Mouse (Mus musculus): ENCODE data around the gene Il4ra.
A peak's percentile ranks its signal among the peaks of the same experiment; 100 is the strongest.

The Il4ra gene

GRCm38 (mm10) chr7:125551766-125552709, at the start of gene Il4ra:
Il4ra (plus strand) TSS chr7:125552120.
- DNase-seq (ENCODE audit: low spot score), result peak; percentile 78

DNA sequence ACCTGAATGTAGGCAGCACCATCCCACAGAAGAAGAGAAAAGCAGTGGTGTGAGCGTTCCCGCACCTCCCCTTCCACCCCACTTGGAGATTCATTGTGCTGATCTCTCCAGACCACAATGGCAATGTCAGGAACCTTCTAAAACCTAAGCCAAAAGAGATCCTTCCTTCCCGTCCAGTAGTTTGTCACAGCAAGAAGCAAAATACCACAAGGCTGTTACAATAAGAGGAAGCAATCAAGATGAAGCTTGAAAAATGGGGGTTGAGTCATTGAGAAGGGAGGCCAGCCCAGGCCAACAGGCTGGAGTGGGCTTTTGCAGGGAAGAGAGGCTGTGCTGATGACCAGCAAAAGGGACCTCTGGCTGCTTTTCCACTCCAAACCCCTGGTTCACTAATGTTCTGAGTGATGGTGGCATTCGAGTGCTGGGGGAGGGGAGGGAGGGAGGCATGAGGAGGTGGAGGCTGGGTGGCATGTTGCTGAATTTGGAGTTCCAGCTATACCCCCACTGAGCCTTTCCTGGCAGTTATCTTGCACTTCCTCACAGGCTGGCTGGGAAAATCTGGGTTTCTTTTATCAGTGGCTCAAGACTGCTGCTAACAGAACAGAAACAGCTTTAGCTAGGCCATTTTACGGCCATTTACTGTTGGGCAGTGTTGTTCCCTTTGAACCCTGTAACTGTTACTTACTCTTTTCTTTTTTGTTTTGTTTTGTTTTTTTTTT, 48.4 kb upstream of the Il4ra start:
- no peak for DNase-seq (ENCODE audit: low spot score)

GRCm38 (mm10) chr7:125504618-125505017, 47.3 kb upstream of the Il4ra start:
- no peak for DNase-seq (ENCODE audit: low spot score)

DNA sequence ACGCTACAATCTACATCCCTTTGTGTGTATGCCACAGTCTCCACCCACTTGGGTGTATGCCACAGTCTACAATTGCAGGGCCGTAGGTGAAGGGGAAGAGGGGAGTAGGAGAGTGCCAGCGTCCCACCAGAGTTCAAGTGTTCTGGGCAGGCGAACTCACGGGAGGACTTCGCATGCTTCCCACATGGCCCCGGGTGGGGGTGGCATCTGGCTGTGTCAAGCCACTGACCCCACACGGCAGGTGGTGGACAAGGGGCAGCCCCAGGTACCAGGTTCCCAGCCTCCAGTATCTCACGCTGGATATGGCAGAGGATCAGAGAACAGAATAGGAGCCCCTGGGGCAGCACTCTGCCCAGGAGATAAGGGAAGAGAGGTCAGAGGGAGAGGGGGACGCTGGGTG, 46.4 kb upstream of the Il4ra start:
- DNase-seq (ENCODE audit: low spot score), result no peak

DNA sequence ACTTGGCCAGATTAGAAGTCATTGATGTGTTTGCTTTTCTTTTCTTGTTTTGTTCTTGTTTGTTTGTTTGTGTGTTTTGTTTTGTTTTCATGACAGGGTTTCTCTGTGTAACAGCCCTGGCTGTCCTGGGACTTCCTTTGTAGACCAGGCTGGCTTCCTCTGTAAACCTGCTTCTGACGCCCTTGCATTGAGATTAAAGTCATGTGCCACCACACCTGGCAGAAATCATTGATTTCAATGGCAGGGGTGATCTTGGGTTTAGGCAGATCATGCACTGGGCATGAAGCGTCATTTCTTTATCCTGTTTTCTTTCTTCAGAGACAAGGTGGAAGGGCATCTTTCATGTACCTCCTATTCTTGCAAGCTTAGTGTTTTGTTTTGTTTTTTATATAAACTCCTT, 44.6 kb upstream of the Il4ra start:
- DNase-seq (ENCODE audit: low spot score), result no peak

DNA sequence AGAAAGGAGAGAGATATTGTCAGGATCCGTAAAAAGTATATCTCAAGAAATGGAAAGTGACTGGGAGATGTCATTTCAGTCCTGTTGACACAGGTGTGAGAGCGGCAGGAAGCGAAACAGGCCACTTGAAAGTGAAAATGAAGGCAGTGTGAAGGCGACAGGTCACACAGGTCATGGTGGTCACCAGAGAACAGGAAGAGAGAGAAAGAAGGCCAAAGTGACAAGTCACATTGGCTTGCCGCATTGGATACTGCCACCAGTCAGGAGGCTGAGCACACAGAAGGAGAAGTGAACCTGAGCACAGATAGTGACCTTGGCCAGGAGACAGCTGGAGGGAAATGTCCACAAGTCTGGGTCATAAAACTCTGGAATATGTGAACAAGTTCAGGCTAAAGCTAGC, 40.5 kb upstream of the Il4ra start:
- no peak for DNase-seq (ENCODE audit: low spot score)

DNA sequence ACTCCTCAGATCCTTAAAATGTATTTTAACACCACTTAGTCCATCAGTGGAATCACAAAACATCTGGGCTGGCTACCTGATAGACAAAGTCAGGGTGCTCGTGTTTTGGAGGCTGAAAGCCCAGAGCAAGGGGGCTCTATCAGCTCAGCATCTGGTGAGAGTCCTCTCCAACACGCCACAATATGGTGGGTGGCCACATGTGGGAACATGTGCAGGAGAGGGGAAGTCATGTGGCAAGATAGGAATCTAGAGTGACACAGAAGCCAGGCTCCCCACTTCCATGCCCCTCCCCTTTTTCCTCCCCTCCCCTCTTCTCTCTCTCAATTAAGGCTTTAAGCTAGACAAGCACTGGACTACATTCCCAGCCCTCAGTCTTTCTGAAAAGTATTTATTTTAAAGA, 40.1 kb upstream of the Il4ra start:
- DNase-seq (ENCODE audit: low spot score), result no peak

- DNase-seq (ENCODE audit: low spot score), result no peak
These were observed 36.7 kb upstream of the Il4ra start for GRCm38 (mm10) chr7:125515081-125515853.

GRCm38 (mm10) chr7:125516723-125517122, 35.2 kb upstream of the Il4ra start:
- DNase-seq (ENCODE audit: low spot score), result no peak

- DNase-seq (ENCODE audit: low spot score), result no peak
These were observed 34.5 kb upstream of the Il4ra start for GRCm38 (mm10) chr7:125517470-125517869.

GRCm38 (mm10) chr7:125519715-125520114, 32.2 kb upstream of the Il4ra start:
- DNase-seq (ENCODE audit: low spot score), result no peak

DNA sequence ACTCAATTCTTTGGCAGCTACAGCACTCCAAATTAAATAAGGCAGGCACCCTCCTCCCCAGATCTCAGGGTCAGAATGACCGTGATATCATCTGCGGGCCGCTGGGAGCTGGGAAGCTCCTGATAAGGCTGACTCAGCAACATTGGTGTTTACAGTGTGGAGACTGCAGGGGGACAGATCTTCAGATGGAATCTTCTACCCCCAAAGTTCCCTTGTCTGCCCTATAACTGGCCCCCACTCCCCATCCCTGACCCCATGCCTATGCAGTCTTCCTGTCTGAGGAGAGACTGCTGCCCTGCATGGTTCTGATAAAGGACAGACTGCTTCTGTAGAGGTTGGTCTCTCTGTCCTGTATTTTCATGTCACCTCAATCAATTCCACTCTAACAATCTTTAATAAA, 28.9 kb upstream of the Il4ra start:
- no peak for DNase-seq (ENCODE audit: low spot score)

GRCm38 (mm10) chr7:125527186-125527585, 24.7 kb upstream of the Il4ra start:
- no peak for DNase-seq (ENCODE audit: low spot score)

GRCm38 (mm10) chr7:125527901-125528580, 23.9 kb upstream of the Il4ra start:
- no peak for DNase-seq (ENCODE audit: low spot score)

- DNase-seq (ENCODE audit: low spot score), result no peak
These were observed 12.6 kb upstream of the Il4ra start for GRCm38 (mm10) chr7:125539351-125539750.

DNA sequence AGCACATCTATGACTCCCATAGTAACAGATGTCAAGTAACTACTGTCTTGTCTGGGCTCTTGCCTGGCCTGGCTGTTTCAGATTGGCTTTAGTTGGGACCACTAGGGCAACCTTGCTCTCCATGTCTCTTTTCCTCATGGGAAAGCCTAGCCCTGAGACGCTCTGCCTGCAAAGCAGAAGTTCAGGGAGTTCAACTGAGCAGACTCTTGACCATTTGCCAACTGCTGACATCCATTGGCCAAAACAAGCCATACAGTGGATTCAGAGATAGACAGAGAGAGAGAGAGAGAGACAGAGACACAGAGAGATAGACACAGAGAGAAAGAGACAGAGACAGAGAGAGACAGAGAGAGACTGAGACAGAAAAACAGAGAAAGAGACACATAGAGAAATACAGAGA, 10.9 kb upstream of the Il4ra start:
- DNase-seq (ENCODE audit: low spot score), result no peak

GRCm38 (mm10) chr7:125541821-125542220, 10.1 kb upstream of the Il4ra start:
- DNase-seq (ENCODE audit: low spot score), result no peak

- no peak for DNase-seq (ENCODE audit: low spot score)
These were observed 9.4 kb upstream of the Il4ra start for GRCm38 (mm10) chr7:125542335-125543050.

DNA sequence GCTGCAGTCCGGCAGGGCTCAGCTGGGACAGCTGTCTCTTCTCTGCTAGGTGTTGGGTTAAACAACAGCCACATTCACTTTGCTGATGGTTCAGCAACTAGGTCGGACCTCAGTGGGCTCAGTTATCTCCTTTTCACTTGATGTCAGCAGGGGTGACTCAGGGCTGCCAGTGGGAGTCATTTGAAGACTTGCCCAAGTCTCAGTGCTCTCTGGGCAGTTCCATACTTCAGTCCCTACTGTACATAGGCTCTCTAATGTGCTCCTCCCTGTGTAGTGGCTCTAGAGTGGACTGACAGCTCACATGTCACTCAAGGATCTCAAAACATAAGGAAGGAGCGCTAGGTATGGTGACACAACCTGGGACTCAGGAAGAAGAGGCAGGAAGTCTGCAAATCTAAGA, 8.4 kb upstream of the Il4ra start:
- DNase-seq (ENCODE audit: low spot score), result no peak

DNA sequence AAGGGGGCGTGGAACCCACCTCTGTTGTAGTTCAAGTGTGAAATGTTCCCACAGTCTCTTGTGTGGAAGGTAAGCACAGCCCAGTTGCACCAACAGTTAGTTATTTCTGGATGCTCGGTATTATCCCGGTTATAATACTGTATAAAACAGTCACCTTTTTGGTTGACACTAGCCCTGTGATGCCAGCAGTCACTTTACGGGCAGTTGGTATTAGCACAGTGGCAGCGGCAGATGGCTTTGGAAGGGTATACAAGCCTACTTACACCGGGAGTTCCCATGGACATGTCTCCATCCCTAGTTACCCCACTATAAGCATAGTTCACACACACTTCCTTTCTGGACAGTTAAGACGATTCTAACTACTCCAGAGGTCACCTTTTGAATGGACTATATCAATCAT, 6.6 kb upstream of the Il4ra start:
- no peak for DNase-seq (ENCODE audit: low spot score)

DNA sequence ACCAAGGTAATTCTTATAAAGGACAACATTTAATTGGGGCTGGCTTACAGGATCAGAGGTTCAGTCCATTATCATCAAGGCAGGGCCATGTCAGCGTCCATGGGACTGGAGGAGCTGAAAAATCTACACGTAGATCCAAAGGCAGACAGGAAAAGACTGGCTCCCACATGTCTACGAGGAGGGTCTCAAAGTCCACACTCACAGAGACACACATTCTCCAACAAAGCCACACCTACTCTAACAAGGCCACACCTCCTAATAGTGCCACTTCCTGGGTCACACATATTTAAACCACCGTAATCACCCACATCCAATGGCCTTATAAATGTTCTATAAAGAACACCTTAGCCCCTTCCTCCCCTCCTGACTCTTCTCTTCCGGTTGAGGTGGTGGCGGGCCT, 5.2 kb upstream of the Il4ra start:
- no peak for DNase-seq (ENCODE audit: low spot score)

Data from spleen, adult 12 weeks (tissue).